Mouse (Mus musculus) forebrain, embryonic 11.5 days (tissue): ENCODE measurements around the gene Itpr1. TPM values are rescaled to one million over a fixed set of nuclear protein-coding genes. Genes with fewer than 3 reads are reported as not detected.

Source experiments
- ATAC-seq: fragments of 200-750 bp; cut with Nextera tagmentation; replicated peaks from 2 replicates; pipeline ENCODE4 v1.8.0; 2017; ENCODE audit warnings: moderate TSS enrichment; ENCODE audit not compliant: low FRiP score
- DNase-seq: peaks from one replicate; pipeline ENCODE4 v3.0.0-alpha.2; 2017; ENCODE audit warnings: low spot score
- H3K27ac ChIP-seq: fragments of 300-500 bp; sonication (generic); 2 replicates; pipeline ENCODE4 v1.5.1; 2014; ENCODE audit warnings: low read depth, low read length
- H3K27me3 ChIP-seq: fragments of 300-500 bp; sonication (generic); 2 replicates; pipeline ENCODE4 v1.6.1; 2014; ENCODE audit warnings: mild to moderate bottlenecking, low read length, mixed read lengths; ENCODE audit not compliant: control insufficient read depth, insufficient read depth
- H3K36me3 ChIP-seq: fragments of 300-500 bp; sonication (generic); 2 replicates; pipeline ENCODE4 v1.6.1; 2014; ENCODE audit warnings: mild to moderate bottlenecking, low read length, moderate library complexity, mixed read lengths; ENCODE audit not compliant: control insufficient read depth, insufficient read depth
- H3K4me1 ChIP-seq: fragments of 300-500 bp; sonication (generic); replicated peaks from 2 replicates; pipeline ENCODE4 v1.6.1; 2014; ENCODE audit warnings: low read length, mixed read lengths; ENCODE audit not compliant: control insufficient read depth, insufficient read depth
- H3K4me2 ChIP-seq: fragments of 300-500 bp; sonication (generic); 2 replicates; pipeline ENCODE4 v1.6.1; 2014; ENCODE audit warnings: low read depth, mild to moderate bottlenecking, low read length, moderate library complexity, mixed read lengths; ENCODE audit not compliant: severe bottlenecking
- H3K4me3 ChIP-seq: fragments of 300-500 bp; sonication (generic); 2 replicates; pipeline ENCODE4 v1.5.1; 2014; ENCODE audit warnings: low read depth, low read length
- H3K9ac ChIP-seq: fragments of 300-500 bp; sonication (generic); 2 replicates; pipeline ENCODE4 v1.6.1; 2014; ENCODE audit warnings: low read length
- H3K9me3 ChIP-seq: fragments of 300-500 bp; sonication (generic); 2 replicates; pipeline ENCODE4 v1.6.1; 2016; ENCODE audit warnings: low read length, mixed read lengths; ENCODE audit not compliant: control insufficient read depth
- WGBS: fragments of 180-500 bp; shearing (Covaris S2); extraction: QIAGEN DNeasy Blood & Tissue Kit; methylation state at CpG from one replicate; pipeline ENCODE4 v1.1.7; 2014; 5-methylcytosine and 5-hydroxymethylcytosine counted together
- polyA plus RNA-seq: library from polyadenylated mRNA; unstranded; fragments of >200 nt; fragmentation: Nextera tagmentation; extraction: Ambion mirVana; gene quantifications from 2 replicates; pipeline ENCODE4 v1.2.1, GENCODE M21; 2014

Gene Itpr1
- polyA plus RNA-seq, 1 experiment from 2014 or later: 8.1 TPM

- WGBS: 86% methylated on average over 11 of the region's 11 CpGs
- no peaks in the 10 kb centered on the region for H3K36me3 ChIP-seq
- no peak overlapping the region for H3K4me3 ChIP-seq
- ATAC-seq: no peak
- peaks cover 4% of the 10 kb centered on the region; the same call in 1 of the 2 replicates for H3K4me1 ChIP-seq
- H3K9me3 ChIP-seq: no peaks in the 10 kb centered on the region
- H3K27ac ChIP-seq: no peak overlapping the region
- H3K4me2 ChIP-seq: no peak overlapping the region
- no peak overlapping the region for H3K9ac ChIP-seq
- no peaks in the 10 kb centered on the region for H3K27me3 ChIP-seq
- DNase-seq: no peak
Measured at GRCm38 (mm10) chr6:108231892-108232710, 19.2 kb downstream of the Itpr1 start.

GRCm38 (mm10) chr6:108233070-108233469, 20.2 kb downstream of the Itpr1 start:
- Histone ChIP-seq H3K27me3 (no peaks in the 10 kb centered on the region), H3K36me3 (no peaks in the 10 kb centered on the region), H3K4me2 (no peak overlapping the region), H3K9me3 (no peaks in the 10 kb centered on the region), H3K9ac (no peak overlapping the region), H3K27ac (no peak overlapping the region), H3K4me1 (peaks cover 4% of the 10 kb centered on the region; the same call in 1 of the 2 replicates), H3K4me3 (no peak overlapping the region)
- WGBS: 71% methylated on average over 6 of the region's 6 CpGs
- ATAC-seq: no peak
- DNase-seq: no peak

- H3K9ac ChIP-seq: no peak overlapping the region
- H3K27me3 ChIP-seq: no peaks in the 10 kb centered on the region
- DNase-seq: no peak
- H3K4me1 ChIP-seq: 0 out of 2 replicates have a peak, but pooled peaks cover 2% of the 10 kb centered on the region
- 86% methylated on average over 6 of the region's 6 CpGs for WGBS
- no peak for ATAC-seq
- H3K36me3 ChIP-seq: no peaks in the 10 kb centered on the region
- H3K27ac ChIP-seq: no peak overlapping the region
- H3K4me3 ChIP-seq: no peak overlapping the region
- H3K9me3 ChIP-seq: no peaks in the 10 kb centered on the region
- no peak overlapping the region for H3K4me2 ChIP-seq
Measured at GRCm38 (mm10) chr6:108234536-108234935, 21.6 kb downstream of the Itpr1 start.

DNA sequence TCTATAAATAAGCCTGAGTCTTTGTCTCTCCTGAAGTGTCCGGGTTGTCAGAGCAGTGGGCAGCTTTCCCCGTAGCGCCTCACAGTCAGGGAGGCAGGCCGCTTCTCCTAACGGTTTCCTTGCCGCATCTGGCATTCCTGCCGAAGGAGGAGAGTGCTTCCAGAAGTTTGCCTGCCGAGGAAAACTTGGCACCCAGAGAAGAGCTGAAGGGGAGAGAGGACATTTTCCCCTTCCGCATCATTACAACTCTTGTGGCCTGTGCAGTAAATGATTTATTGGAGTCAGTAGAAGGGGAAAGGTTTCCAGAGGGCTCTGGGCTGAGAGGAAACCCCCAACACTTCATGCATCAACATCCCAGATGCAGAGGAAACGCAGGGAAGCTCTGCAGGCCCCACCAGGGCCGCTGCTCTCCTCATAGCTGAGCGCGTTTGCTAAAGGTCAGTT, 22.8 kb downstream of the Itpr1 start:
- ATAC-seq: no peak
- Histone ChIP-seq H3K27ac (no peak overlapping the region), H3K27me3 (no peaks in the 10 kb centered on the region), H3K9ac (no peak overlapping the region), H3K4me3 (no peak overlapping the region), H3K4me2 (no peak overlapping the region), H3K36me3 (no peaks in the 10 kb centered on the region), H3K4me1 (0 out of 2 replicates have a peak, but pooled peaks cover 2% of the 10 kb centered on the region), H3K9me3 (no peaks in the 10 kb centered on the region)
- DNase-seq: no peak
- WGBS: 55% methylated on average over 13 of the region's 13 CpGs

DNA sequence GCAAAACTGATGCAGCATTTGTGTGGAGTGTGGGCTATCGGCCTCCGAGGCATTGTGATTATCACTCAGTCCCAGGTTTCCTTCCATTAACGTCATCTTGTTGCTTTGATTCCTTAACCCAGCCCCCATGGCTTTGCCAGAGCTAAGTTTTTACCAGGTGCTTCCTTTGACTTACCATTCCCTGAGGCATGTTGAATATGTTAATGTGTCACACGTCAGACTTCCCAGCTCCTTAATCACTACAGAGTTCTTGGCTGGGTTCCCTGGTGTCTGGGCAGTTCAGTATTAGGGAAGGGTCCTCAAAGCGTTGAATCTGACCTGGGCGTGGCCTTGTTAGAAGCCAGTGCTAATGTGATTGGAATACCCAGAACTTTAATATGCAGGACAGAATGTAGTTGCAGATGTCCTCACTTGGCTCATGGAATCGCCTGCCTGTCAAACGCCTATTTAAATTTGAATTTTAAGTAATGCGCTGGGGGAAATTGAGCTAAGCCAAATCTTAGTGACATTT, 23.6 kb downstream of the Itpr1 start:
- WGBS: 77% methylated on average over 9 of the region's 9 CpGs
- H3K4me2 ChIP-seq: no peak overlapping the region
- H3K4me1 ChIP-seq: 0 out of 2 replicates have a peak, but pooled peaks cover 2% of the 10 kb centered on the region
- H3K4me3 ChIP-seq: no peak overlapping the region
- no peaks in the 10 kb centered on the region for H3K36me3 ChIP-seq
- no peak overlapping the region for H3K27ac ChIP-seq
- H3K27me3 ChIP-seq: no peaks in the 10 kb centered on the region
- ATAC-seq (no peak), DNase-seq (no peak)
- no peak overlapping the region for H3K9ac ChIP-seq
- H3K9me3 ChIP-seq: no peaks in the 10 kb centered on the region

DNA sequence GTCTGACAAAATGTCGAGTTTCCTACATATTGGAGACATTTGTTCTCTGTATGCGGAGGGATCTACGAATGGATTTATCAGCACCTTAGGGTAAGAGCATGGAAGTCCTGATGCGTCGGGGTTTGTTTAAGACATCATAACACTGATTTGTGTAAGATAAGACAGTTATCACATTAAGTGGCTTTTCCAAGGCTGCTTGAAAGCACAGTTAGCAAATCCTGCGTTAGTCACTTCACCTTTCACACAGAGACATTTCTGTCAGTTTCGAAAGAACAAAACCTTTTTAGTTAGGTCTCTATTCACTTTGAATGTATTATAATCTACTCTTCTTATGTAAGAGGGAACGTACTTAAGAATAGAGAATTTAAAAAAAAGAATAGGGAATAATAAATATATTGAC, 24.1 kb downstream of the Itpr1 start:
- Histone ChIP-seq H3K4me3 (no peak overlapping the region), H3K4me2 (no peak overlapping the region), H3K9ac (no peak overlapping the region), H3K4me1 (0 out of 2 replicates have a peak, but pooled peaks cover 2% of the 10 kb centered on the region), H3K27me3 (no peaks in the 10 kb centered on the region), H3K9me3 (no peaks in the 10 kb centered on the region), H3K27ac (no peak overlapping the region), H3K36me3 (no peaks in the 10 kb centered on the region)
- no peak for ATAC-seq
- DNase-seq: no peak
- 90% methylated on average over 8 of the region's 8 CpGs for WGBS

DNA sequence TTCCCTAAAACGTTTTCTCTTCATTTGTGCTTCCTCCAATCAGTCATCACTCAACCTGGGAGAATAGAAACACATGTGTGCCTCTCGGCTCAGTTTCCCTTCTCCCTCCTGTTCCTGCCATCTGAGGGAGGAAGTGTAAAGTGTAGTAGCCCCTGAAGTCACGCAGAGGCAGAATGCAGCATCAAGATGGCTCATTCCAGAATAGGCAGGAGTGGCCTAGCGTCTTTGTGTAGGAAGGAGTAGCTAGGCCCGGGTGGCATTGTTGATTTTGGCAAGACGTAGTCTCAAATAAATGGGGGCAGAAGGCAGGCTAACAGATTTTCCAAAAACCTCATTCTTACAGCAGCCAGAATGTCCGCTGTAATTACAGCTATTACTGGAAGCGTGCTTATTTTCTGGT, 24.7 kb downstream of the Itpr1 start:
- Histone ChIP-seq H3K27ac (no peak overlapping the region), H3K4me1 (0 out of 2 replicates have a peak, but pooled peaks cover 2% of the 10 kb centered on the region), H3K9me3 (no peaks in the 10 kb centered on the region), H3K27me3 (no peaks in the 10 kb centered on the region), H3K4me2 (no peak overlapping the region), H3K36me3 (no peaks in the 10 kb centered on the region), H3K9ac (no peak overlapping the region), H3K4me3 (no peak overlapping the region)
- DNase-seq: no peak
- 80% methylated on average over 8 of the region's 8 CpGs for WGBS
- no peak for ATAC-seq

DNA sequence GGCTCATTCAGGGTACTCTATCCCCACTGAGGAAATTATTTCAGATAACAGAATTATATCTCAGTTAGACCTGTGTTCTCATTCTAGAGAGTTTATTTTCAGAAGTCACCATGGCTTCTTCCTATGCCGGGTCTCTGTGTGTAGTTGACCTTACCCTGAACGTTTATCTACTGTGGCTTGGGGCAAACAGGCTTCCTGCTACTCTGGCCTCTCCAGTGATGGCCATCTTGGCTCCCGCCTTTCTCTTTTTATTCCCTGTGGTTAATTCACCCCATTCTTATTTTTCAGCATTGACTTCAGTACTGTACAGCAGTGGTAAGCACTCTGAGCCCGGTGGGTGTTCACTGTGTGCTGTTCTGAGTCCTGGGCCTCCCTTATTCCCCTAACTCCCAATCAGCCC, 25.1 kb downstream of the Itpr1 start:
- Histone ChIP-seq H3K9me3 (no peaks in the 10 kb centered on the region), H3K27me3 (no peaks in the 10 kb centered on the region), H3K4me2 (no peak overlapping the region), H3K9ac (no peak overlapping the region), H3K27ac (no peak overlapping the region), H3K4me3 (no peak overlapping the region), H3K4me1 (0 out of 2 replicates have a peak, but pooled peaks cover 2% of the 10 kb centered on the region), H3K36me3 (no peaks in the 10 kb centered on the region)
- ATAC-seq (no peak), DNase-seq (no peak)
- WGBS: 74% methylated on average over 4 of the region's 4 CpGs
